Mouse (Mus musculus) CH12.LX (cell line): ENCODE data around the gene Cysrt1. TPM values are rescaled to one million over a fixed set of nuclear protein-coding genes. Genes with fewer than 3 reads are reported as not detected.

ENCODE experiments used
- DNase-seq: peaks from one replicate; pipeline ENCODE4 v3.0.0-alpha.2; 2013; ENCODE audit errors: extremely low read depth
- H3K27ac ChIP-seq: 2 replicates; pipeline ENCODE4 v1.5.1; 2012; ENCODE audit warnings: low read depth, mild to moderate bottlenecking, control low read depth, moderate library complexity; ENCODE audit not compliant: insufficient read depth
- H3K27me3 ChIP-seq: replicated peaks from 2 replicates; pipeline ENCODE3; 2012; ENCODE audit warnings: inconsistent platforms
- H3K36me3 ChIP-seq, 2 experiments: replicated peaks in 1 of 2; 2 replicates each; pipeline versions ENCODE3 to v1.6.1; 2012; ENCODE audit warnings: inconsistent platforms in 1 of 2, low read length in 1 of 2, mild to moderate bottlenecking in 1 of 2, mixed read lengths in 1 of 2, moderate library complexity in 1 of 2; ENCODE audit not compliant: control insufficient read depth in 1 of 2, insufficient read depth in 1 of 2
- H3K4me1 ChIP-seq, 2 experiments: 2 replicates each; pipeline ENCODE4 v1.6.1; 2012; ENCODE audit warnings: inconsistent platforms in 1 of 2, moderate library complexity in 1 of 2; ENCODE audit not compliant: insufficient read depth in 2 of 2, control insufficient read depth in 1 of 2
- H3K4me2 ChIP-seq: 2 replicates; pipeline ENCODE4 v1.6.1; 2012; ENCODE audit warnings: low read depth, mild to moderate bottlenecking, control low read depth; ENCODE audit not compliant: poor library complexity, insufficient read depth, severe bottlenecking
- H3K4me3 ChIP-seq, 3 experiments: fragments of 150-350 bp in 1 of 3; sonication (generic) in 1 of 3; replicated peaks in 1 of 3; 2 replicates each; pipeline versions ENCODE3 to v1.5.1; 2011 to 2012; ENCODE audit warnings: low read depth in 2 of 3, low read length in 2 of 3, mild to moderate bottlenecking in 2 of 3, moderate library complexity in 2 of 3, control low read depth in 1 of 3, improper control_type of control experiment in 1 of 3, inconsistent platforms in 1 of 3, mixed read lengths in 1 of 3; ENCODE audit not compliant: poor library complexity in 1 of 3
- H3K79me2 ChIP-seq: replicated peaks from 2 replicates; pipeline ENCODE4 v1.6.1; 2012; ENCODE audit warnings: mild to moderate bottlenecking, moderate library complexity; ENCODE audit not compliant: control insufficient read depth, poor library complexity, insufficient read depth, severe bottlenecking; ENCODE audit errors: extremely low read depth
- H3K9ac ChIP-seq: 2 replicates; pipeline ENCODE4 v1.6.1; 2012; ENCODE audit warnings: low read depth, mild to moderate bottlenecking, control low read depth, moderate library complexity; ENCODE audit not compliant: insufficient read depth
- H3K9me3 ChIP-seq: replicated peaks from 2 replicates; pipeline ENCODE3; 2012; ENCODE audit warnings: low read length, inconsistent platforms, mixed read lengths
- BHLHE40 ChIP-seq: IDR thresholded peaks from 2 replicates; pipeline ENCODE4 v1.6.1; 2011; ENCODE audit warnings: mild to moderate bottlenecking, low read depth, low read length, improper control_type of control experiment
- CHD2 ChIP-seq: IDR thresholded peaks from 2 replicates; pipeline ENCODE4 v1.6.1; 2011; ENCODE audit warnings: low read length, improper control_type of control experiment
- CTCF ChIP-seq, 2 experiments: IDR thresholded peaks in 1 of 2; conservative IDR thresholded peaks in 1 of 2; 2 replicates each; pipeline ENCODE4 v1.5.1; 2011 to 2012; ENCODE audit warnings: low read depth in 2 of 2, low read length in 2 of 2, improper control_type of control experiment in 1 of 2, inconsistent platforms in 1 of 2, mild to moderate bottlenecking in 1 of 2, moderate library complexity in 1 of 2
- E2F4 ChIP-seq: IDR thresholded peaks from 2 replicates; pipeline ENCODE4 v1.6.1; 2011; ENCODE audit warnings: low read depth, low read length, improper control_type of control experiment; ENCODE audit not compliant: insufficient replicate concordance
- ELF1 ChIP-seq: IDR thresholded peaks from 2 replicates; pipeline ENCODE4 v1.6.1; 2014; ENCODE audit warnings: low read depth, mild to moderate bottlenecking, inconsistent platforms, low read length, improper control_type of control experiment
- EP300 ChIP-seq: IDR thresholded peaks from 2 replicates; pipeline ENCODE4 v1.6.1; 2011; ENCODE audit warnings: low read length, improper control_type of control experiment
- ETS1 ChIP-seq: conservative IDR thresholded peaks from 2 replicates; pipeline ENCODE4 v1.6.1; 2012; ENCODE audit warnings: low read depth, mild to moderate bottlenecking, inconsistent platforms, low read length, improper control_type of control experiment, moderate library complexity
- HCFC1 ChIP-seq: IDR thresholded peaks from 2 replicates; pipeline ENCODE4 v1.6.1; 2012; ENCODE audit warnings: low read depth, mild to moderate bottlenecking, inconsistent platforms, low read length, improper control_type of control experiment
- IRF4 ChIP-seq: IDR thresholded peaks from 2 replicates; pipeline ENCODE4 v1.6.1; 2014; ENCODE audit warnings: low read depth, mild to moderate bottlenecking, inconsistent platforms, low read length, improper control_type of control experiment
- JUND ChIP-seq: conservative IDR thresholded peaks from 2 replicates; pipeline ENCODE4 v1.6.1; 2011; ENCODE audit warnings: low read depth, low read length, improper control_type of control experiment
- MAX ChIP-seq: IDR thresholded peaks from 2 replicates; pipeline ENCODE4 v1.6.1; 2011; ENCODE audit warnings: low read length, improper control_type of control experiment
- MAZ ChIP-seq: IDR thresholded peaks from 2 replicates; pipeline ENCODE4 v1.6.1; 2012; ENCODE audit warnings: low read depth, mild to moderate bottlenecking, inconsistent platforms, low read length, improper control_type of control experiment, moderate library complexity
- MEF2A ChIP-seq: IDR thresholded peaks from 2 replicates; pipeline ENCODE4 v1.6.1; 2014; ENCODE audit warnings: low read depth, mild to moderate bottlenecking, inconsistent platforms, low read length, improper control_type of control experiment, borderline replicate concordance
- MXI1 ChIP-seq: IDR thresholded peaks from 2 replicates; pipeline ENCODE4 v1.6.1; 2011; ENCODE audit warnings: mild to moderate bottlenecking, low read depth, low read length, improper control_type of control experiment
- MYC ChIP-seq: IDR thresholded peaks from 2 replicates; pipeline ENCODE4 v1.6.1; 2011; ENCODE audit warnings: low read depth, mild to moderate bottlenecking, improper control_type of control experiment, low read length
- NELFE ChIP-seq: IDR thresholded peaks from 2 replicates; pipeline ENCODE4 v1.6.1; 2011; ENCODE audit warnings: low read depth, low read length, improper control_type of control experiment
- NRF1 ChIP-seq: IDR thresholded peaks from 2 replicates; pipeline ENCODE4 v1.6.1; 2014; ENCODE audit warnings: low read depth, mild to moderate bottlenecking, inconsistent platforms, low read length, improper control_type of control experiment, moderate library complexity
- POLR2A ChIP-seq: IDR thresholded peaks from 2 replicates; pipeline ENCODE4 v1.6.1; 2011; ENCODE audit warnings: low read depth, mild to moderate bottlenecking, improper control_type of control experiment, low read length
- POLR2AphosphoS2 ChIP-seq: IDR thresholded peaks from 2 replicates; pipeline ENCODE4 v1.6.1; 2011; ENCODE audit warnings: low read depth, low read length, improper control_type of control experiment
- RAD21 ChIP-seq: IDR thresholded peaks from 2 replicates; pipeline ENCODE4 v1.6.1; 2011; ENCODE audit warnings: low read depth, mild to moderate bottlenecking, low read length, improper control_type of control experiment, moderate library complexity
- RCOR1 ChIP-seq: conservative IDR thresholded peaks from 2 replicates; pipeline ENCODE4 v1.6.1; 2012; ENCODE audit warnings: low read depth, mild to moderate bottlenecking, inconsistent platforms, low read length, improper control_type of control experiment
- SMC3 ChIP-seq: IDR thresholded peaks from 2 replicates; pipeline ENCODE4 v1.6.1; 2011; ENCODE audit warnings: low read depth, low read length, improper control_type of control experiment
- TBP ChIP-seq: conservative IDR thresholded peaks from 2 replicates; pipeline ENCODE4 v1.6.1; 2011; ENCODE audit warnings: low read depth, low read length, improper control_type of control experiment
- USF1 ChIP-seq: IDR thresholded peaks from 2 replicates; pipeline ENCODE4 v1.6.1; 2014; ENCODE audit warnings: low read depth, mild to moderate bottlenecking, inconsistent platforms, low read length, improper control_type of control experiment
- ZC3H11A ChIP-seq: IDR thresholded peaks from 2 replicates; pipeline ENCODE4 v1.6.1; 2012; ENCODE audit warnings: low read depth, mild to moderate bottlenecking, inconsistent platforms, low read length, improper control_type of control experiment
- ZMIZ1 ChIP-seq: IDR thresholded peaks from 2 replicates; pipeline ENCODE4 v1.6.1; 2012; ENCODE audit warnings: low read depth, mild to moderate bottlenecking, inconsistent platforms, low read length, improper control_type of control experiment
- dilution Hi-C: fragments of 300-500 bp; cut with MboI; formaldehyde crosslinking; loops from 2 replicates; pipeline ENCODE4 v1.14.3; 2020; ENCODE audit warnings: low sequenced_read_pairs; ENCODE audit not compliant: extremely low pct_unique_long_range_greater_than_20kb, extremely low pct_ligation_motif_present
- in situ Hi-C: fragments of 300-500 bp; cut with MboI; formaldehyde crosslinking; loops from 3 replicates; pipeline ENCODE4 v1.14.3; 2019; ENCODE audit warnings: low sequenced_read_pairs, low pct_ligation_motif_present, low pct_unique_long_range_greater_than_20kb, mixed read lengths
- polyA plus RNA-seq: library from polyadenylated mRNA; unstranded; fragments of >175 nt; gene quantifications from 2 replicates; pipeline ENCODE4 v1.2.1, GENCODE M21; 2012; ENCODE audit warnings: low read depth; ENCODE audit not compliant: insufficient read length
- total RNA-seq, 2 experiments: library from RNA; depleted of rRNA; stranded (reverse); fragments of 300-350 nt in 1 of 2; fragments of >200 nt in 1 of 2; gene quantifications; 2 replicates each; pipeline ENCODE4 v1.2.3; 2012 to 2014

The Cysrt1 gene
- total and polyA plus RNA-seq, 3 experiments, result not detected

GRCm38 (mm10) chr2:25290816-25291130, 48.5 kb upstream of the Cysrt1 start:
- H3K4me3 ChIP-seq, result no peak overlapping the region
- peaks cover 6 to 14% of the 10 kb centered on the region in 2 experiments for H3K36me3 ChIP-seq
- dilution Hi-C loops, result no loop called here
- no peak overlapping the region for H3K9ac ChIP-seq
- H3K4me1 ChIP-seq, result peaks cover 2 to 4% of the 10 kb centered on the region in 2 experiments; a peak in 3 of 4 replicates
- no peak for DNase-seq
- in situ Hi-C loops, result no loop called here
- TF ChIP-seq POLR2AphosphoS2 (no peak), POLR2A (no peak), CHD2 (no peak), ZC3H11A (no peak), MXI1 (no peak), EP300 (no peak), TBP (no peak), RAD21 (no peak), BHLHE40 (no peak), ETS1 (no peak), MEF2A (no peak), IRF4 (no peak)
- H3K27me3 ChIP-seq, result peaks cover 51% of the 10 kb centered on the region
- no peaks in the 10 kb centered on the region for H3K9me3 ChIP-seq
- no peak overlapping the region for H3K27ac ChIP-seq
- no peak overlapping the region for H3K4me2 ChIP-seq
- H3K79me2 ChIP-seq, result no peaks in the 10 kb centered on the region

GRCm38 (mm10) chr2:25290101-25290815, 48.0 kb upstream of the Cysrt1 start:
- no peak for DNase-seq

More at GRCm38 (mm10) chr2:25290101-25290815, 48.0 kb upstream of the Cysrt1 start:
- Histone ChIP-seq H3K4me2 (no peak overlapping the region), H3K27me3 (peaks cover 46% of the 10 kb centered on the region), H3K27ac (no peak overlapping the region), H3K9me3 (no peaks in the 10 kb centered on the region), H3K4me3 (no peak overlapping the region), H3K36me3 (peaks cover 10 to 20% of the 10 kb centered on the region in 2 experiments), H3K4me1 (peaks cover 2 to 4% of the 10 kb centered on the region in 2 experiments; a peak in 3 of 4 replicates), H3K9ac (no peak overlapping the region), H3K79me2 (no peaks in the 10 kb centered on the region)
- in situ Hi-C loops (no loop called here), dilution Hi-C loops (no loop called here)
- no peak for TF ChIP-seq BHLHE40
- TF ChIP-seq ETS1, result no peak
- no peak for TF ChIP-seq USF1
- no peak for TF ChIP-seq HCFC1
- TF ChIP-seq E2F4, result no peak
- no peak for TF ChIP-seq TBP
- TF ChIP-seq MYC, result no peak
- no peak for TF ChIP-seq NELFE
- no peak for TF ChIP-seq MAX
- TF ChIP-seq JUND, result no peak
- TF ChIP-seq RCOR1, result no peak
- TF ChIP-seq CTCF (conservative IDR thresholded peaks at IDR 0.05 in 1 of 2, IDR thresholded peaks at IDR 0.05 in 1 of 2; ENCODE audit: low read depth in 2 of 2, low read length in 2 of 2), result no peak
- TF ChIP-seq ZMIZ1, result no peak
- no peak for TF ChIP-seq MAZ
- no peak for TF ChIP-seq MXI1
- no peak for TF ChIP-seq SMC3
- no peak for TF ChIP-seq RAD21
- no peak for TF ChIP-seq CHD2
- TF ChIP-seq ELF1, result no peak
- no peak for TF ChIP-seq NRF1
